Mouse (Mus musculus): ENCODE results near the gene Stxbp5l. TPM values are rescaled to one million over a fixed set of nuclear protein-coding genes. Genes with fewer than 3 reads are reported as not detected.
"Not testable (repeated sequence)": the region's sequence is repeated elsewhere in the genome, so short reads cannot be mapped to it uniquely, and the experiment has no call there.

The Stxbp5l gene
- 10 to 100 TPM; 83.0 to 87.9 TPM for total RNA-seq (2021)
- long read RNA-seq, experiment 1, full-length matches to known transcripts = 2 of 2 reads
- long read RNA-seq, experiment 1, partial matches to known transcripts = 0 of 2 reads
- long read RNA-seq, experiment 1, other reads (novel, unspliced or antisense) = 0 of 2 reads
- long read RNA-seq, experiment 2, partial matches to known transcripts = 1 of 6 reads
- long read RNA-seq, experiment 2, other reads (novel, unspliced or antisense) = 4 of 6 reads

DNA sequence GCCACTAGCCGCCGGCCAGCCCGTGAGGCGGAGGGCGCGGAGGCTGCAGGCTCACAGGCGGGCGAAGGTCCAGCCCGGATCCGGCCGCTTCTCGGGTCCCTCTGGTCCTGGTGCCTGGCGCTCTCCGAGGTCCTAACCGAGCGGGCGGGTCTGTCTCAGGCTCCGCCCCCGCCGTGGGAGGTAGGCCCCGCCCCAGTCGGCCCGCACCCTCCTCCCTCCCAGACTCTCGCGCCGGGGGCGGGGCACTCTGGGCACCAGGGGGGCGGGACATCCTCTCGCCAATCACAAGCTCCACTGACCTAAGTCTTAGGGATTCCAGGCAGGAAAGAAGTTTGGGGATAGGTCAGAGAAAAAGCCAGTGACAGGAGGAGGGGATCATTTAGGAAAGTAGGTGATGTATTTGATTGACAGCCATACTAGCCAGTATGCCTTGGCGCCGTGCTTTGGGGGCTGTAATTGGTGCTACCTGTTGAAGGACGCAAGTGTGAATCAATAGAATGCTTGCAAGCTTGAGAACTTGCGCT lies at the start of gene Stxbp5l:
TSS of gene Stxbp5l (minus strand) at position 142 of the 524 bp plus-strand sequence.
- intact Hi-C loops (cut with DNase I) = loop anchor here (5.0 to 10.0 kb wide), 3 partner anchors 117 to 297 kb away; partner anchors contain the start of gene Ndufb4
- peak; percentile 94 to 96 for DNase-seq (ENCODE audit: low spot score in 2 of 2)

DNA sequence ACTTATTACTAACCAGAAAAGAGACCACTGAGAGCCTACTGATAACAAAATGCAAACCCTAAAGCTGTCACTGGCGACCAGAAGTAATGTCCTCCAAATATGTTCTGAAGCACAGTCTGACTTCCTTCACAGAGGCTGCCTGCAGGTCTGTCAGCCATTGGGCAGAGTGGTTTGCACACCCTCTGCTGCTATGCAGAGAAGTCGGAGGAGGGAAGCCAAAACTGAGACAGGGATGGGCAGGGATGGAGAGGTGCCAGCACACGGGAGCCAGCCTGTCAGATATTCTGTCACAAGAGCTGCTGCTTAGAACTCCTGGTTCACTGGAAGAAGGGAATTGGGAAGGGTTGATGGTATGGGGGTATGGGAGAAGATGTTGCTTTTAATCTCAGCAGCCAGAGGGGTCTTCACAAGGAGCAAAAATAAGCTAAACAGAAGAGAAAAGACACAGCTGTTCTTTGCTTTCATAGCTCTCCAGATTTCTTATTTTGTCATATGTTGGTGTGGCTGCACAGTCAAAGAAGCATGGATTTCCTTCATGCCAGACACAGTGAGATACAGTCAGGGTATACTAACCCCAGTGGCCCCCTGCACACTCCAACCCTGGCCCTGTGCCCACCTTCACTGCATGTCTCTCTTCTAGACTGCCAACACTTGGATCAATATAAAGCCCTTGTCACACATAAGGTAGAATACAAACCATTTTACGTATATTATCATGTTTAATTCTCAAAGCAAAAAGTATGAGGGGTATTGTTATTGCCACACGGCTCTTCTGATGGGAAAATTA lies 48.8 kb upstream of the Stxbp5l start:
- DNase-seq (ENCODE audit: low spot score in 2 of 2) = peak; percentile 39 to 52
- intact Hi-C loops (cut with DNase I) = no loop called here

DNA sequence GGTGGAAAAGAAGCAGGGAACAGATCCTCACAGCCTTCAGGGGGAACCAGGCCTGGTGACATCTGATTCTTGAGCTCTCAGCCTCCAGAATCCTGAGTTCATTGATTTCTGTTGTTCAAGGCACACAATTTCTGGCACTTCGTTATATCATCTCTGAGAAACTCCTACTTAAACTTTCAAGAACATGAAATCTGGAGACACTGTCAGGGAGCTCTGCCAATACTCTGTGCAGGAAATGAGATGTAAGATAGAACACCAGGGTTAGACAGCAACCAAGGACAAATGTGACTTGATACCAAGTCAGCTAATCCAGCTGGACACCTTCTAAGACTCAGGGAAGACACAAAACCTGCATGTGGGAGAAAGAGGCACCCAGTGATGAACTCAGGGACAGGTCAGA lies 40.7 kb upstream of the Stxbp5l start:
- no peak for DNase-seq (ENCODE audit: low spot score in 2 of 2)

GRCm38 (mm10) chr16:37422874-37423273 lies 38.1 kb upstream of the Stxbp5l start:
- no peak for DNase-seq (ENCODE audit: low spot score in 2 of 2)
- intact Hi-C loops (cut with DNase I) = no loop called here

More for the DNA sequence above, 40.7 kb upstream of the Stxbp5l start:
- intact Hi-C loops (cut with DNase I) = no loop called here

DNA sequence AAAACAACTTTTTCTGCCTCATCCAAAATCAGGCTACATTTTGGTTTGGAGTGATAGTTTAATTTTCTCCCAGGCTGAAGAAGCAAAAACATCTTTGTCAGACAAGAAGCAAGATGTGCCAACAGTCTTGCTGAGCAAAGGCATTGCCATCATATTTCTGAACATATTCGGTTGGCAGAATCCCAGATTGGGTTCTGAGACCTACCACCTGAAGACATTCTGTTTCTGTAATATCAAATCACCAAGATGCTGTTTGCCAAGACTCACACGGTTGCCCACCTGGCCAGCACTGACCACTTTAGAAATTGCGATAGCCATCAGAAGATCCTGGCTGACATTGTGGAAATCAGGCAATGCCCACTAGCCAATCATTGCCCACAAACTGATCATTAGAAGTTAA lies 37.1 kb upstream of the Stxbp5l start:
- intact Hi-C loops (cut with DNase I) = no loop called here
- DNase-seq (ENCODE audit: low spot score in 2 of 2) = no peak

- intact Hi-C loops (cut with DNase I) = no loop called here
- DNase-seq (ENCODE audit: low spot score in 2 of 2) = no peak
Observed at GRCm38 (mm10) chr16:37420512-37420911, 35.8 kb upstream of the Stxbp5l start.

GRCm38 (mm10) chr16:37405536-37405935 lies 20.8 kb upstream of the Stxbp5l start:
- no peak for DNase-seq (ENCODE audit: low spot score in 2 of 2)
- intact Hi-C loops (cut with DNase I) = no loop called here

- intact Hi-C loops (cut with DNase I) = no loop called here
Observed at GRCm38 (mm10) chr16:37404922-37405321, 20.2 kb upstream of the Stxbp5l start.

DNA sequence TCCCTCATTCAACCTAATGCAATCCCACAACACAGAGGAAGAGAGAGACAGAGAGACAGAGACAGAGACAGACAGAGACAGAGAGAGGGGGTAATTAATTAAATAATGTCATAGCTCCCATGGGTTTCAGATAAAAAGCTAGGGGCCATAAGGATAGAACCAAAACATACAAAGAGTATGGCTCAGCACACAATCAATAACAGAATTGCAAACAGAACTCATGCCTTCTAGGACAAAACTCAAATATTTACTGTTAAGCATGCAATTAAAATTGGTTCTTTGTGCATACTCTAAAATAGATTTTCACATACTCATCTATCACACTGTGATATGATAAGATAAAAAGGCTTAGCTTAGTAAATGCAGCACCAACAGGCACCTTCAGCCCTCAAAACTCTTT lies 5.2 kb upstream of the Stxbp5l start:
- no peak for DNase-seq (ENCODE audit: low spot score in 2 of 2)
- intact Hi-C loops (cut with DNase I) = loop anchor here (10.0 kb wide), 1 partner anchor 265 kb away; the partner anchor contains the start of gene Ndufb4

More at GRCm38 (mm10) chr16:37404922-37405321, 20.2 kb upstream of the Stxbp5l start:
- no peak for DNase-seq (ENCODE audit: low spot score in 2 of 2)

DNA sequence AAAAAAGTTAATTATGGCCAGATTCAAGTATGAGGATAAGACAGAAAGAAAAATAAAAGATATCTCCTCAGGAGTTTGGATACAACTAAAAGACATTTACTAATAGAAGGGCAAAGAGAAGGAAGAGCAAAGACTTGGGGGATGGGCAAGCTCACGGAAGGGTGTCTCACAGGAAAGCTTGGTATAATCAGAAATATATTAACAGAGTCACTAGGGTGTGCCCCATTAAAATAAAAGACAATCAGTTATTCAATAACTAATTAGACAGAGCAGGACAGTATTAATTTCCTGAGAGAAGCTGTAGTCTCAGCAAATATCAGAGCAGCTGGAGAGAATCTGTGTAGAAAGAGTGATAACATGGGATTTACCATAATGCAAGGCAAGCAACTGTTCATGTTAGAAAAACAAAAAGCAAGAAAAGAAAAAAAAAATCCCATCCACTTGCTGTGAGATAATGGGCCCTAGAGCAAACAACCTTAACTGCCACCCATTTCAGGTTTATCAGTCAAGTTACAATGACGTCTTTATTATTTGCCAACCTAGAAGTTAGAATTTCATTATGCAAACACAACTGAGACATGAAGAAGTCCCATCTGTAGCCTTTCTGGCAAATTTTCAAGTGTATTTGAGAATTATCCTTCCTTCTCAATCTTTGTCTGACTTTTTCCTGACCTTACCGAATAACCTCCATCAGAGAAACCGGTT lies 4.6 kb upstream of the Stxbp5l start:
- DNase-seq (ENCODE audit: low spot score in 2 of 2) = no peak
- intact Hi-C loops (cut with DNase I) = loop anchor here (10.0 kb wide), 1 partner anchor 265 kb away; the partner anchor contains the start of gene Ndufb4

DNA sequence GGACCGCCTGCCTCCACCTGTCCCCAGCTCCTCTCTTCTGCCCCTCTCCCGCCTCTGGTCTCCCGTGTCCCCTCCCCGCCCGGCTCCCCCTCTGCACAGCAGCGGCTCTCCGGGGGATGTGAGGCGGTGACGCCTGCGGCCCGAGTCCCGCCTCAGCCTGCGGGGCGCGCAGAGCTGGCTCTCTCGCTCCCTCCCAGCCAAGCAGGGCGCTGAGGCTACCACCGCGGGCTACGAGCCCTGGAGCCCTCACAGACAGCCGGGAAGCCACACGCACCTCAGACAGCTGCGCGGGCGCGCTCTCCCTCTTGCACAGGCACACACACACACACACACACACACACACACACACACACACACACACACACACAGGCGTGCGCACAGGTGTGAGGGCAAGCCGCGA lies 393 bp downstream of the Stxbp5l start:
- intact Hi-C loops (cut with DNase I) = loop anchor here (5.0 to 10.0 kb wide), 3 partner anchors 118 to 298 kb away; partner anchors contain the start of gene Ndufb4
- DNase-seq (ENCODE audit: low spot score in 2 of 2) = peak; percentile 51 to 58

DNA sequence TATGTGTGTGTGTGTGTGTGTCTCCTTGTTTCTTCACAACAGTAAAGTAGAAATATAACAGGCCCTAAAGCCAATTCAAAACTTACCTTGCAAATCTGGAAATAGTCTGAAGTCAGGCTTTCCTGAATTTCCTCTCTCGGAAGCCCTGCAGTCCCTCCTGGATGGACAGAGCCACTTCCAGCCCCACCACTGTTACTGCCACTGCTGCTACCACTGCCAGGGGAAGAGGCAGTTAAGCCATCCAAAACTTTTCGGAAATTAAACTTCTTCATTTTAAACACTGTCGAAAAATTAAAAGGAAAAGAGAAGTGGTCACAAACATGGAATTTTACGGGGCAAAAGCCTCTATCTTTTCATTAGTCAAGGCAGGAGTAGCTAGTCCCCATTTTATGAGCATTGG lies 1.3 kb downstream of the Stxbp5l start:
- DNase-seq (ENCODE audit: low spot score in 2 of 2) = no peak
- intact Hi-C loops (cut with DNase I) = loop anchor here (5.0 to 10.0 kb wide), 3 partner anchors 119 to 299 kb away; partner anchors contain the start of gene Ndufb4

GRCm38 (mm10) chr16:37372716-37373115 lies 12.0 kb downstream of the Stxbp5l start:
- intact Hi-C loops (cut with DNase I) = no loop called here
- no peak for DNase-seq (ENCODE audit: low spot score in 2 of 2)

DNA sequence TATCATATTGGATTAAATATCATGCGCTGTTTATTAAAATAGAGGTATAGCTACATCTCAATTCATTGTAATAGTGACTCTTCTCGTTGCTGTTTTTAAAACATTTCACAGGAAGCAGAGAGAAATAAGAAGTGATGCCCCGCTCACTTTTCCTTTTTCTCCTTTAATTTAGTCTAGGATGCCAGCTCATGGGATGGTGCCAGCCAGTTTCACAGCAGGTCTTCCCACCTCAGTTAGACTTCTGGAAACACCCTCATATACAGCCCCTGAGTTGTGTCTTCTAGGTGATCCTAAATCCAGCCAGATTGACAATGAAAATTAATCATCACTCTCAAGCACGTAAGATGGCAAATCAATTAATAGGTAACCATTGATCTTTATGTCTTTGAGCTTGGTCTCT lies 17.3 kb downstream of the Stxbp5l start:
- DNase-seq (ENCODE audit: low spot score in 2 of 2) = no peak
- intact Hi-C loops (cut with DNase I) = no loop called here

DNA sequence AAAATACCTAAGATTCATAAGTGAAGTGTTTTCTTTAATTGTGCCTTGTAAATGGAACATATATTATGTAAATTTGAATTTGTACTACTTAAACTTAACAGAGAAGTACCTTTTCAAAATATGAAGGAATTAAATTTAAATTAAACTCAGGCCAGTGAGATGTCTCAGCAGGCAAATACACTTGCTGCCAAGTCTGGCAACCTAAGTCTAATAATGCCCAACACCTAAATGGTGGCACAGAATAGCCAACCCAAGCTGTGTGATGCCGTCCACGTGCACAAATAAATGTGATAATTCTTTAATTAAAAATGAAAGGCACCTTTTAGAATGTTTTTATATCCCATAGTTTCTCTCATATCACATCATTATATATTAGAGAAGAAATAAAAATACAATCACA lies 20.8 kb downstream of the Stxbp5l start:
- DNase-seq (ENCODE audit: low spot score in 2 of 2) = no peak
- intact Hi-C loops (cut with DNase I) = no loop called here

DNA sequence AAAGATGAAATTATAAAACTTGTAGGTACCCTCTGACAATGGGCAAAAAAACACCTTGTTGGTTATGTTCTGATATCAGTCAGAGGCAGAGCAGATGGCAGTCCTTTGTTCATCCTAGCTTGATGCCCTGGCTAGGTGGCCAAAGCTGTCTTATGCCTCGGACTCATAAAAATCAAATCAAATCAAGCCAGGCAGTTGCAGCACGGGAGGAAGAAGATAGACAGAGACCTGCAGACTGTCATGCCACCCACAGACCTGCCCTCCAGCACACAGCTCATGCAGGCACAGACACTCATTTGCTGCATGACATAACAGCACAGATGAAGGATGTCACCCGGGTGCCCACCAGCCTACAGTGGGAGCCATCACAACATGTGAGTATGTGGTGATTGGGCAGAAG lies 29.1 kb downstream of the Stxbp5l start:
- no peak for DNase-seq (ENCODE audit: low spot score in 2 of 2)
- intact Hi-C loops (cut with DNase I) = no loop called here

DNA sequence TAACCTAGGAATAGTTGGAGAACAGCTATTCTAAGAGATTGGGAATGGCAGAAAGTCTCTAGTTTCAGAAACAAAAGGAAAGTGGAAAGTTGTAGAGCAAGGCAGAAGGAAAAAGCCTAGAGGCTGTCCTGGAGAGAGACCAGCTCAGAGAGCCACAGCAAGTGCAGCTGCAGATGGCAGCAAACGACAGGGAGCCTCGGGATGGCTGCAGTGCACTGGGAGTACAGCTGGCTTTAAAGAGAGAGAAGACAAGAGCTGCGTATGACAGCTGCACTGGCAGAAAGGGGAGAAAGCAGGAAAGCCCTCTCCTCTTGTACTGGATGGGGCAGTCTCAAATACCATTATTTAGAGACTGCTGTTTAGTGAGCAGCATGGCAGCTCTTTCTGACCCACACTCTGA lies 37.7 kb downstream of the Stxbp5l start:
- intact Hi-C loops (cut with DNase I) = no loop called here
- DNase-seq (ENCODE audit: low spot score in 2 of 2) = peak; percentile 18 to 24

GRCm38 (mm10) chr16:37344960-37345359 lies 39.8 kb downstream of the Stxbp5l start:
- intact Hi-C loops (cut with DNase I) = no loop called here
- no peak for DNase-seq (ENCODE audit: low spot score in 2 of 2)

GRCm38 (mm10) chr16:37341446-37341845 lies 43.3 kb downstream of the Stxbp5l start:
- intact Hi-C loops (cut with DNase I); DNase-seq (ENCODE audit: low spot score in 2 of 2): not testable (repeated sequence)

DNA sequence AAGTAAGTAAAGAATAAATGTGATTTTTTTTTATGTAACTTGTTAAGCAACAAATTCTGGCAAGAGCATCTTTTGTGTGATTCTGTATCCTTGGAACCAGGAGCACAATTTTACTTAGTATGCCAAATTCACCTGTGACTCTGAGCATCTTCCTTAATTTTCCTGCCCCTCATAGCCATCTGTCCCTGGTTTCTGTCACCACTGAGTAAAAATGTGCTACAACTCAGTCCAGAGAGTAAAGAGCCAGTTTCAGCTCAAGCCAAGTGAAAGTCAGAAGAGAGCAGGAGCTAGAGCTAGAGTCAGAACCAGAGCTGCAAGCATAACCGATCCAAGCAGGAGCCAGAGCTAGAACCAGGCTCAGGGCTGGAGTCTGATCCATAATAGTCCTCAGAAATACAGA lies 46.6 kb downstream of the Stxbp5l start:
- DNase-seq (ENCODE audit: low spot score in 2 of 2) = no peak
- intact Hi-C loops (cut with DNase I) = no loop called here

Measured in left cerebral cortex, postnatal 14 days (tissue).